Mouse (Mus musculus) hindbrain, embryonic 13.5 days (tissue): Measurements from ENCODE around the gene Col9a2. TPM values are rescaled to one million over a fixed set of nuclear protein-coding genes. Genes with fewer than 3 reads are reported as not detected.

Source experiments
- ATAC-seq: fragments of 200-750 bp; cut with Nextera tagmentation; 2 replicates; pipeline ENCODE4 v1.8.0; 2017; ENCODE audit warnings: moderate TSS enrichment; ENCODE audit not compliant: low FRiP score
- H3K27ac ChIP-seq: fragments of 300-500 bp; sonication (generic); 2 replicates; pipeline ENCODE4 v1.5.1; 2015; ENCODE audit warnings: inconsistent platforms, mild to moderate bottlenecking, moderate library complexity
- H3K27me3 ChIP-seq: fragments of 300-500 bp; sonication (generic); 2 replicates; pipeline ENCODE4 v1.6.1; 2015; ENCODE audit warnings: mild to moderate bottlenecking, inconsistent platforms
- H3K36me3 ChIP-seq: fragments of 300-500 bp; sonication (generic); 2 replicates; pipeline ENCODE4 v1.6.1; 2015; ENCODE audit warnings: mild to moderate bottlenecking, inconsistent platforms
- H3K4me1 ChIP-seq: fragments of 300-500 bp; sonication (generic); replicated peaks from 2 replicates; pipeline ENCODE4 v1.6.1; 2015; ENCODE audit warnings: inconsistent platforms
- H3K4me2 ChIP-seq: fragments of 300-500 bp; sonication (generic); 2 replicates; pipeline ENCODE4 v1.6.1; 2015; ENCODE audit warnings: inconsistent platforms, mild to moderate bottlenecking, moderate library complexity
- H3K4me3 ChIP-seq: fragments of 300-500 bp; sonication (generic); 2 replicates; pipeline ENCODE4 v1.5.1; 2015; ENCODE audit warnings: mild to moderate bottlenecking, inconsistent platforms
- H3K9ac ChIP-seq: fragments of 300-500 bp; sonication (generic); 2 replicates; pipeline ENCODE4 v1.6.1; 2015; ENCODE audit warnings: mild to moderate bottlenecking, inconsistent platforms
- H3K9me3 ChIP-seq: fragments of 300-500 bp; sonication (generic); 2 replicates; pipeline ENCODE4 v1.6.1; 2016; ENCODE audit warnings: inconsistent platforms
- WGBS: fragments of 180-500 bp; shearing (Covaris S2); methylation state at CpG from one replicate; pipeline ENCODE4 v1.1.7; 2015; 5-methylcytosine and 5-hydroxymethylcytosine counted together
- polyA plus RNA-seq: library from polyadenylated mRNA; unstranded; fragments of >200 nt; fragmentation: Nextera tagmentation; extraction: Ambion mirVana; gene quantifications from 2 replicates; pipeline ENCODE4 v1.2.1, GENCODE M21; 2015

Gene Col9a2
- polyA plus RNA-seq, result 12.9 and 14.4 TPM in 2 replicates

GRCm38 (mm10) chr4:121039331-121040115 lies at the start of gene Col9a2:
Gene Col9a2, plus strand, starts transcription at chr4:121039385.
- peaks cover 31% of the 10 kb centered on the region for H3K27me3 ChIP-seq
- peak within 1 kb of the TSS; percentile 70 for H3K4me2 ChIP-seq
- peak; percentile 43; the same call in 1 of the 2 replicates for ATAC-seq
- H3K9ac ChIP-seq, result peak within 1 kb of the TSS; percentile 75
- H3K27ac ChIP-seq, result peak within 1 kb of the TSS; percentile 40
- peak within 1 kb of the TSS; percentile 45 for H3K4me3 ChIP-seq
- 4% methylated on average over 46 of the region's 46 CpGs for WGBS
- no peaks in the 10 kb centered on the region for H3K9me3 ChIP-seq
- peaks cover 36% of the 10 kb centered on the region for H3K4me1 ChIP-seq
- 0 out of 2 replicates have a peak, but pooled peaks cover 2% of the 10 kb centered on the region for H3K36me3 ChIP-seq

GRCm38 (mm10) chr4:120992284-120992683 lies 46.9 kb upstream of the Col9a2 start:
- H3K27me3 ChIP-seq, result no peaks in the 10 kb centered on the region
- H3K4me1 ChIP-seq, result no peaks in the 10 kb centered on the region
- H3K4me3 ChIP-seq, result no peak overlapping the region
- no peak for ATAC-seq
- H3K4me2 ChIP-seq, result no peak overlapping the region
- no peak overlapping the region for H3K27ac ChIP-seq
- no peaks in the 10 kb centered on the region for H3K36me3 ChIP-seq
- H3K9me3 ChIP-seq, result no peaks in the 10 kb centered on the region
- 85% methylated on average over 2 of the region's 2 CpGs for WGBS
- H3K9ac ChIP-seq, result no peak overlapping the region

GRCm38 (mm10) chr4:120993025-120993424 lies 46.2 kb upstream of the Col9a2 start:
- Histone ChIP-seq H3K36me3 (no peaks in the 10 kb centered on the region), H3K4me3 (no peak overlapping the region), H3K9ac (no peak overlapping the region), H3K27me3 (no peaks in the 10 kb centered on the region), H3K9me3 (no peaks in the 10 kb centered on the region), H3K4me2 (no peak overlapping the region), H3K4me1 (no peaks in the 10 kb centered on the region), H3K27ac (no peak overlapping the region)
- 100% methylated on average over 1 of the region's 1 CpGs for WGBS
- no peak for ATAC-seq

GRCm38 (mm10) chr4:120995911-120996310 lies 43.3 kb upstream of the Col9a2 start:
- Histone ChIP-seq H3K4me1 (0 out of 2 replicates have a peak, but pooled peaks cover 7% of the 10 kb centered on the region), H3K27me3 (no peaks in the 10 kb centered on the region), H3K9ac (no peak overlapping the region), H3K4me3 (no peak overlapping the region), H3K36me3 (no peaks in the 10 kb centered on the region), H3K9me3 (no peaks in the 10 kb centered on the region), H3K27ac (no peak overlapping the region), H3K4me2 (no peak overlapping the region)
- ATAC-seq, result no peak
- 88% methylated on average over 1 of the region's 1 CpGs for WGBS

GRCm38 (mm10) chr4:121001042-121001441 lies 38.1 kb upstream of the Col9a2 start:
- Histone ChIP-seq H3K9me3 (no peaks in the 10 kb centered on the region), H3K4me2 (no peak overlapping the region), H3K27me3 (no peaks in the 10 kb centered on the region), H3K9ac (no peak overlapping the region), H3K36me3 (no peaks in the 10 kb centered on the region), H3K4me1 (peaks cover 34% of the 10 kb centered on the region), H3K4me3 (no peak overlapping the region), H3K27ac (no peak overlapping the region)
- no peak for ATAC-seq
- 91% methylated on average over 2 of the region's 2 CpGs for WGBS

- peaks cover 34% of the 10 kb centered on the region for H3K4me1 ChIP-seq
- ATAC-seq, result no peak
- H3K4me2 ChIP-seq, result peak overlapping the region; percentile 33; the same call in 1 of the 2 replicates
- peak overlapping the region; percentile 31; the same call in 1 of the 2 replicates for H3K9ac ChIP-seq
- H3K27ac ChIP-seq, result peak overlapping the region; percentile 92
- no peak overlapping the region for H3K4me3 ChIP-seq
- H3K9me3 ChIP-seq, result no peaks in the 10 kb centered on the region
- no peaks in the 10 kb centered on the region for H3K27me3 ChIP-seq
- 83% methylated on average over 1 of the region's 1 CpGs for WGBS
- no peaks in the 10 kb centered on the region for H3K36me3 ChIP-seq
Measured at GRCm38 (mm10) chr4:121001659-121002058, 37.5 kb upstream of the Col9a2 start.

- H3K4me3 ChIP-seq, result no peak overlapping the region
- H3K9me3 ChIP-seq, result no peaks in the 10 kb centered on the region
- H3K36me3 ChIP-seq, result no peaks in the 10 kb centered on the region
- H3K27ac ChIP-seq, result peak overlapping the region; percentile 92
- WGBS, result 5% methylated on average over 8 of the region's 8 CpGs
- peak overlapping the region; percentile 33 for H3K4me2 ChIP-seq
- peak overlapping the region; percentile 31 for H3K9ac ChIP-seq
- peak; percentile 75 for ATAC-seq
- H3K4me1 ChIP-seq, result peaks cover 34% of the 10 kb centered on the region
- no peaks in the 10 kb centered on the region for H3K27me3 ChIP-seq
Measured at GRCm38 (mm10) chr4:121002400-121003171, 36.6 kb upstream of the Col9a2 start.

GRCm38 (mm10) chr4:121003611-121004091 lies 35.5 kb upstream of the Col9a2 start:
- peak; percentile 71 for ATAC-seq
- H3K4me2 ChIP-seq, result peak overlapping the region; percentile 29
- peak overlapping the region; percentile 92 for H3K27ac ChIP-seq
- H3K27me3 ChIP-seq, result no peaks in the 10 kb centered on the region
- H3K9me3 ChIP-seq, result no peaks in the 10 kb centered on the region
- no peaks in the 10 kb centered on the region for H3K36me3 ChIP-seq
- WGBS, result 13% methylated on average over 3 of the region's 3 CpGs
- H3K4me3 ChIP-seq, result no peak overlapping the region
- no peak overlapping the region; the same call in 1 of the 2 replicates for H3K9ac ChIP-seq
- peaks cover 34% of the 10 kb centered on the region for H3K4me1 ChIP-seq

- Histone ChIP-seq H3K9ac (no peak overlapping the region), H3K4me2 (no peak overlapping the region), H3K9me3 (no peaks in the 10 kb centered on the region), H3K4me3 (no peak overlapping the region), H3K36me3 (no peaks in the 10 kb centered on the region), H3K4me1 (peaks cover 43% of the 10 kb centered on the region), H3K27me3 (no peaks in the 10 kb centered on the region), H3K27ac (peak overlapping the region; percentile 30; the same call in 1 of the 2 replicates)
- WGBS, result 90% methylated on average over 4 of the region's 4 CpGs
- ATAC-seq, result no peak
Measured at GRCm38 (mm10) chr4:121004679-121005078, 34.5 kb upstream of the Col9a2 start.

GRCm38 (mm10) chr4:121007006-121007405 lies 32.2 kb upstream of the Col9a2 start:
- peaks cover 46% of the 10 kb centered on the region for H3K4me1 ChIP-seq
- no peak for ATAC-seq
- no peaks in the 10 kb centered on the region for H3K27me3 ChIP-seq

GRCm38 (mm10) chr4:121008071-121008745 lies 31.0 kb upstream of the Col9a2 start:
- H3K27me3 ChIP-seq, result no peaks in the 10 kb centered on the region
- H3K9ac ChIP-seq, result no peak overlapping the region
- WGBS, result 82% methylated on average over 3 of the region's 3 CpGs
- H3K27ac ChIP-seq, result no peak overlapping the region
- no peak overlapping the region for H3K4me3 ChIP-seq
- H3K4me1 ChIP-seq, result peaks cover 45% of the 10 kb centered on the region
- H3K9me3 ChIP-seq, result no peaks in the 10 kb centered on the region
- H3K36me3 ChIP-seq, result no peaks in the 10 kb centered on the region
- ATAC-seq, result no peak
- no peak overlapping the region for H3K4me2 ChIP-seq

More at GRCm38 (mm10) chr4:121007006-121007405, 32.2 kb upstream of the Col9a2 start:
- no peak overlapping the region for H3K27ac ChIP-seq
- H3K9me3 ChIP-seq, result no peaks in the 10 kb centered on the region
- no peaks in the 10 kb centered on the region for H3K36me3 ChIP-seq
- no peak overlapping the region for H3K9ac ChIP-seq
- H3K4me2 ChIP-seq, result no peak overlapping the region
- no peak overlapping the region for H3K4me3 ChIP-seq

GRCm38 (mm10) chr4:121009151-121009550 lies 30.0 kb upstream of the Col9a2 start:
- Histone ChIP-seq H3K9ac (no peak overlapping the region), H3K4me1 (peaks cover 43% of the 10 kb centered on the region), H3K36me3 (no peaks in the 10 kb centered on the region), H3K4me3 (no peak overlapping the region), H3K27me3 (no peaks in the 10 kb centered on the region), H3K27ac (no peak overlapping the region), H3K9me3 (no peaks in the 10 kb centered on the region), H3K4me2 (no peak overlapping the region)
- 78% methylated on average over 5 of the region's 5 CpGs for WGBS
- ATAC-seq, result no peak
